8 mouse cellular contexts compared by ENCODE assay signal in the genomic region with DNA sequence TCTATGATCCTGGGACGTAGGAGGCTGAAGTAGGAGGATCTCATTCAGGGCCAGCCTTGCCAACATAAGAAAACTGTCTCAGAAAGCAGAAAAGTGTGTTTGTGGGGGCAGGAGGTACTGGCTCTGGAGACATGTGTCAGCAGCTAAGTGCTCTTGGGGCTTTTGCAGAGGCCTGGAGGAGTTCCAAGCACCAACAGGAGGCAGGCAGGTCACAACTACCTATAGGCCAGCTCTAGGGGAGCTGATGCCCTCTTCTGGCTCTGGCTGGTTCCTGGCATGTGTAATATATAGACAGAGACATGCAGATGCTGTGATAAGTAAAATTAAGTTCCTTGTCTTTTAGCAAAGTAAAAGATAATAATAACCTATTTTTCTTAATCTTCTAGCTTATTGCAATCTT.
DNase-seq lines count a peak whose midpoint lies in the region; ATAC-seq and TF ChIP-seq lines count a peak whose summit lies in the region.

No protein-coding gene starts in this region.

- H3K4me2 ChIP-seq in heart, postnatal 0 days (ENCODE audit: low read depth, low read length), result no peak overlapping the region

- peaks cover 13% of the 10 kb centered on the region for H3K4me1 ChIP-seq in heart, postnatal 0 days (ENCODE audit: control insufficient read depth, insufficient read depth)

- H3K27ac ChIP-seq in heart, postnatal 0 days (ENCODE audit: low read depth), result no peak overlapping the region

- intact Hi-C loops in heart, postnatal 25 days (cut with DNase I), result no loop called here

- no peak for DNase-seq in heart, postnatal 0 days (ENCODE audit: low spot score)
- no peak for DNase-seq in heart, postnatal 25 days (ENCODE audit: low spot score)
- peak; percentile 17 to 34 for DNase-seq in spleen, adult 18-20 months
- DNase-seq in spleen, postnatal 14 days (ENCODE audit: low spot score in 2 of 2), result no peak
- DNase-seq in lung, adult 18-20 months, result peak; percentile 52 to 64
- peak; percentile 36 to 52 for DNase-seq in thymus, postnatal 36 days
- DNase-seq in adrenal gland, adult 8-10 months, result no peak

- H3K9ac ChIP-seq in heart, postnatal 0 days (replicated peaks; ENCODE audit: low read depth, low read length), result no peak overlapping the region

- TF ChIP-seq EP300 in heart, postnatal 0 days (IDR thresholded peaks at IDR 0.05; ENCODE audit: low read depth), result no peak

- no peaks in the 10 kb centered on the region for H3K27me3 ChIP-seq in heart, postnatal 0 days (ENCODE audit: control insufficient read depth, insufficient read depth, low read length)

- H3K9me3 ChIP-seq in heart, postnatal 0 days (replicated peaks; ENCODE audit: control insufficient read depth, low read length), result no peaks in the 10 kb centered on the region

- peak; percentile 17; the same call in 1 of the 2 replicates for TF ChIP-seq CTCF in heart, postnatal 0 days (IDR thresholded peaks at IDR 0.05; ENCODE audit: low read depth)

- WGBS in heart, postnatal 0 days, result 66% methylated on average over 1 of the region's 1 CpGs

- ATAC-seq in heart, postnatal 0 days (ENCODE audit: insufficient read depth, low read depth), result no peak
- ATAC-seq in erythroblast, adult 5-6 weeks (replicated peaks; ENCODE audit: low FRiP score, poor library complexity, severe bottlenecking), result no peak

- H3K36me3 ChIP-seq in heart, postnatal 0 days (replicated peaks; ENCODE audit: control insufficient read depth, insufficient read depth, low read length), result peaks cover 11% of the 10 kb centered on the region

- no peak overlapping the region for H3K4me3 ChIP-seq in heart, postnatal 0 days (ENCODE audit: low read depth, low read length)

Comparison
In these comparisons a context has a peak if more than half of its experiments do, and no peak if none do; other contexts are left out.
1. DNase-seq: peak in spleen, adult 18-20 months (2 of 2), lung, adult 18-20 months (2 of 2) and thymus, postnatal 36 days (2 of 2); none in heart, postnatal 0 days (single experiment), heart, postnatal 25 days (single experiment), spleen, postnatal 14 days (0 of 2) and adrenal gland, adult 8-10 months (single experiment).